Mouse (Mus musculus): ENCODE data around the gene Mmp7.

DNA sequence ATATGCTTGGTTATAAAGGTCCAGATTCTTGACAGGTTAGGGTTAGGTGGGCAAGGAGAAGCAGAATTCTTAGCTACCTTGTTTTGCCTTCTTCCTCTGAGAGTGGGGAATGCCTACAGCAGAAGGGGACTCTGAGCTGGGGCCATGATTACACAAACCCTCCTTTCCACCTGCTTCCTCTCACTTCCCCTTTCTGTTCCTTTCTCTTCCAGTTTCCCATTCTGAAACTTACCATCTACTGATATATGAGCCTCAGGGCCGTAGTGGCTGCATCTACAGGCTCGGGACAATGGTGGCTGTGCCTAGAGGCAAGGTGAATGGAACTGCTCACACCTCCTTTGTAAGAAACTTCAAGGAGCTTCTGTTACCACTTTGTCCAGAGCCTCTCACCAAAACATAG, 5.9 kb upstream of the Mmp7 start:
- TF ChIP-seq CTCF (IDR thresholded peaks at IDR 0.05; ENCODE audit: control insufficient read depth, insufficient read depth, insufficient read length), result no peak
- TF ChIP-seq MAX (IDR thresholded peaks at IDR 0.05), result no peak
- TF ChIP-seq USF1 (IDR thresholded peaks at IDR 0.05; ENCODE audit: low read depth), result no peak
- TF ChIP-seq MYOD1 (IDR thresholded peaks at IDR 0.05; ENCODE audit: control insufficient read depth, insufficient read length, low read depth), result no peak
- no peak for TF ChIP-seq CEBPB (IDR thresholded peaks at IDR 0.05; ENCODE audit: low read depth)
